Mouse (Mus musculus): ENCODE data around the gene Gnptab.

Gene Gnptab

GRCm38 (mm10) chr10:88412290-88412995 lies 33.5 kb downstream of the Gnptab start:
- no peak for DNase-seq (ENCODE audit: low read depth, low spot score)

GRCm38 (mm10) chr10:88417686-88418085 lies 38.8 kb downstream of the Gnptab start:
- no peak for DNase-seq (ENCODE audit: low read depth, low spot score)

DNA sequence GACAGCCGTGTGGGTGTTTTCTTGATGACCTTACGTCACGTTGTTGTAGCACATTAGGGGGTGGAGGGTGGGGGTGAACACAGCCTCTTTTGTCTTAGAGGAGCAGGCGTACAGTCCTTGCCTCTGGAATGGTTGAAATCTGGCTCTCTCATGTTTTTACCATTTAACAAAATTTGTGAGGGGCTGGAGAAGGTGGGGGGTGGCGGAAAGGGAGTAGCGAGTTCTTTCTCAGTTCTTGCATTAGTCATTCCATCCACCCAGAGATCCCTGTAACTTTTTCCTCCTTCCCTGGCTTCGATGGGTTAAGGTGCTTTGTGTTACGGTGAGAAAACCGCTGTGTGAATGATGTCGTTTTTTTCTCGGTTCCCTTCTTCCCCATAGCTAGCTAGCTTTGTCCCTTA lies 41.2 kb downstream of the Gnptab start:
- no peak for DNase-seq (ENCODE audit: low read depth, low spot score)

GRCm38 (mm10) chr10:88420655-88421435 lies 41.9 kb downstream of the Gnptab start:
- DNase-seq (ENCODE audit: low read depth, low spot score) = no peak

DNA sequence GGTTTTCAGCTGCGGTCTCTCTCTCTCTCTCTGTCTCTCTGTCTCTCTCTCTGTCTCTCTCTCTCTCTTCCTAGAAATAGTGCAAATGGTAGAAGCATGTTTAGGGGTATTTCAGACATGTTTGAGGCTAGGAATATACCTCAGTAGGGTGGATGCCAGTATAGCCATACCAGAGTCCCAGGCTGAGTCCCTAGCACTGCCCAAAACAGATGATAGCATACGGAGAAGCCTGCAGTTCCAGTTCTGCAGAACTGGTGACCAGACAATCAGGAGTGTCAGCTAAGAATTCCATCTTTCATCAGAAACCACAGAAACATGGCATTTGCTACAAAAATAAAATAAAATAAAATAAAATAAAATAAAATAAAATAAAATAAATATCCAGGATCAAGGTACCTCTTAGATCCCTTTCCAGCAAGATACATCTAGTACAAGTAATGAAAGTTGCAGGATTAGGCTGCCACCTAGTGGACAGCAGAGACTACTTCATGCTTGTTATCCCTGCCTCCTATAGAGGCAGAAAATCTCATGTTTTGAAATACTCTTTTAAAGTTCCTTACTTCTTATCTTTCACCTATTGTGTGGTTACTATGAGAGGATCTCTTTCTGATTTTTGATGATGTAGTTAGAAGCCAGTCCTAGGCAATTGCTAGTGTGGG lies 47.4 kb downstream of the Gnptab start:
- DNase-seq (ENCODE audit: low read depth, low spot score) = peak; percentile 76

DNA sequence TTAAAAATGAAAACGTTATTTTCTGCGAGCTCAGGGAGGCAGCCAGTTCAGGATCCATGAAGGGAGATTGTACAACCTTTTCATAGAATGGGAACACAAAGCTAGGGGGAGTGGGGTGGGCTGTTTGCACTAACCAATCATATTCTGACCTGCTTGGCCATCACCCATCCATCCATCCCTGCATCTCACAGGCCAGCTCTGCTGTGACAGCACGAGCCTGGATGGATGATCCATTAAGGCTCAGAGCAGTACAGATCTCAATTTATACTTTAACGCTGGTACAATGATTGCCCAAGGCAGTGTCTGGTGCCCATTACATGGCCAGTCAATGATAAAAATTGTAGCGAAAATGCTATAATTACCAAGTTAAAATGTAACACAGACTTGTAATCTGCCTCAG lies 48.0 kb downstream of the Gnptab start:
- no peak for DNase-seq (ENCODE audit: low read depth, low spot score)

GRCm38 (mm10) chr10:88427998-88428397 lies 49.1 kb downstream of the Gnptab start:
- no peak for DNase-seq (ENCODE audit: low read depth, low spot score)

DNA sequence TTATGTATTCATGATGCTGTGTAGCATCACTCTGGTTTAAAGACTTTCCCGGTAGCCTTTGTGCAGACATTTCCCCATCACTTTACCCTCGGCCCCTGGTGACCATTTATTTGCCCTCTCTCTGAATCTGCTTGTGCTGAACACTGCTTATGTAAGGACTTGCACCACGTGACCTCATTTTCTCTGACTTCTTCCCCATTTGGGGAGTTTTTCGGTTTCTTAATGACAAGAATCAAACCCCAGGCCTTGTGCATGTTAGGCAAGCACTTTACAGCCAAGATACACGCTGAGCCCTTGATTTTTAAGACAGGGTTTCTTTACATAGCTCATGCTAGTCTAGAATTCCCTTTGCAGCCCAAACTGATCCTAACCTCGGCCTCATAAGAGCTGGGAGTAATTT lies 62.3 kb downstream of the Gnptab start:
- no peak for DNase-seq (ENCODE audit: low read depth, low spot score)

- DNase-seq (ENCODE audit: low read depth, low spot score) = no peak
Measured at GRCm38 (mm10) chr10:88451221-88451620, 72.3 kb downstream of the Gnptab start.

DNA sequence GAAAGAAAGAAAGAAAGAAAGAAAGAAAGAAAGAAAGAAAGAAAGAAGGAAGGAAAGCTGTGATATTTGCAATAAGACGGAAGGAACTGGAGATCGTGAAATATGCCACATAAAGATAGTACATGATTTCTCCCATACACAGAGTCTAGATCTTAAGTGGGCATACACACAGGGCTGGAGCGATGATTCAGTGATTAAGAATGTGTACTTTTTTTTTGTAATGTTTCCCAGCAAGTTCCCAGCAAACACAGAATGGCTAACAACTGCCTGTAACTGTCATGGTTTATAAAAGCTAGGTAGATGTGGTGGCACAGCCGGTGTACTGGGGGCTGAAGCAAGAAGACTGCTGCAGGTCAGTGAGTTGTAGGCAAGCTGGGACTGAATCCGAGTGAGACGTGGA lies 73.1 kb downstream of the Gnptab start:
- DNase-seq (ENCODE audit: low read depth, low spot score) = no peak

- DNase-seq (ENCODE audit: low read depth, low spot score) = peak; percentile 37
Measured at GRCm38 (mm10) chr10:88457816-88458215, 78.9 kb downstream of the Gnptab start.

- DNase-seq (ENCODE audit: low read depth, low spot score) = peak; percentile 72
Measured at GRCm38 (mm10) chr10:88459502-88459992, 80.6 kb downstream of the Gnptab start, which contains the start of gene Sycp3. Sycp3 (plus strand) TSS chr10:88459569.

- DNase-seq (ENCODE audit: low read depth, low spot score) = peak; percentile 68
Measured at GRCm38 (mm10) chr10:88460122-88460820, 81.3 kb downstream of the Gnptab start.

GRCm38 (mm10) chr10:88482866-88483265 lies 103.9 kb downstream of the Gnptab start:
- DNase-seq (ENCODE audit: low read depth, low spot score) = peak; percentile 86

DNA sequence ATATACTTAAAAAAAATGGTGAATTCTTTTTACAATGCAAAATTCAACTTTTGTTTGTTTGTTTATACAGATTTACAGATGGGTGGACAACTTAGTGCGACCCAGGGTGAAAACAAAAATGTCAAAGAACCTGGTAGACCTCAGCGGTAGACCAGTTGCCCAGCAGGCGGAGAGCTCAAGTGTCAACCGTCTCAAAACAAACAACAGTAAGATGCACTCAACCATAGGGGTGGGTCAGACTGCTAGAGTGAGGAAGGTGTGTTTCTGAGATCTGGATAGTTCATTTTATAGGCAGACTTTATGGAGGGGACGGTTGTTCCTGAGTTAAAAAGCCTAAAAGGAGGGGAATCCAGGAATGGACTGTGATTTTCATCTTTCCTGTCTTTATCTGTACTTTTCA lies 109.7 kb downstream of the Gnptab start:
- no peak for DNase-seq (ENCODE audit: low read depth, low spot score)

- DNase-seq (ENCODE audit: low read depth, low spot score) = peak; percentile 72
Measured at GRCm38 (mm10) chr10:88491632-88492031, 112.7 kb downstream of the Gnptab start.

GRCm38 (mm10) chr10:88492658-88493057 lies 113.7 kb downstream of the Gnptab start:
- DNase-seq (ENCODE audit: low read depth, low spot score) = no peak

DNA sequence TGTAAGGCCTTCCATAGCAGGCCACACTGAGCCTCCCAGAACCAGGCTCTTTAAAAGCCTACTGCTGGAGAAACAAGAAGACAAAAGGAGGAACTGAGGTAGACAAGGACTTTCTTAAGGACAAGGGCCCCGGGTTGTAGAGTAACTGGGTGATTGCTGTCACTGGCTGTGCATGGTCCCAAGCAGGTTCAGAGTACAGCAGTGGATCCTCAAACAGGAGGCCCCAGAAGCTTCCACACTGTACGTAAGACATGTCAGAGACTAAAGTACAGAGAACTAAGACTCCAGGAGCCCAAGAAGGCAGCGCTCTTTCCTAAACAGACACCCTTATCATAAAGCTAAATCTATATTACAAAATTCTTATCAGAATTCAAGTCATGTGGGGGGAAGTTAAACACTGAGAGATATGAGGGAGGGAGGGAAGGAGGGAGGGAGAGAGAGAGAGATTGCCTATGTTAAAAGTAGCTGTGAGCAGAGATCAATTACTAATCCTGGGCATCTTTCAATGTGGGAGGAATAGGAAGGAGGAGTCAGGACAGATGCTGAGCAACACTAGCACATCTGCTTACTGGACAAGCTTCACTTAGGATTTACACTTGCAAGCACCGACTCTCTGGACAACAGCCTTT lies 116.1 kb downstream of the Gnptab start:
- no peak for DNase-seq (ENCODE audit: low read depth, low spot score)
